Mouse (Mus musculus) heart, adult 11 months (tissue): ENCODE data around the gene Bin2.
"Not testable (repeated sequence)": the region's sequence is repeated elsewhere in the genome, so short reads cannot be mapped to it uniquely, and the experiment has no call there.

ENCODE experiments used
- DNase-seq: peaks from one replicate; pipeline ENCODE4 v3.0.0; 2022

The Bin2 gene

GRCm38 (mm10) chr15:100614218-100614995, 54.9 kb downstream of the Bin2 start:
- DNase-seq, result no peak

- DNase-seq, result peak; percentile 97
Observed at GRCm38 (mm10) chr15:100613584-100613983, 55.8 kb downstream of the Bin2 start.

GRCm38 (mm10) chr15:100612432-100612831, 56.9 kb downstream of the Bin2 start:
- DNase-seq, result no peak

GRCm38 (mm10) chr15:100611951-100612350, 57.4 kb downstream of the Bin2 start:
- no peak for DNase-seq

- DNase-seq, result not testable (repeated sequence)
Observed at GRCm38 (mm10) chr15:100606677-100607076, 62.7 kb downstream of the Bin2 start.

- DNase-seq, result no peak
Observed at GRCm38 (mm10) chr15:100601669-100602068, 67.7 kb downstream of the Bin2 start.

- no peak for DNase-seq
Observed at GRCm38 (mm10) chr15:100600696-100601272, 68.6 kb downstream of the Bin2 start.

- DNase-seq, result peak; percentile 98
Observed at GRCm38 (mm10) chr15:100600047-100600695, 69.2 kb downstream of the Bin2 start.

- peak; percentile 98 for DNase-seq
Observed at GRCm38 (mm10) chr15:100599276-100600046, 69.9 kb downstream of the Bin2 start, which contains the start of gene Pou6f1. Gene Pou6f1 (minus strand): TSS chr15:100599984.

GRCm38 (mm10) chr15:100598883-100599275, 70.5 kb downstream of the Bin2 start:
- DNase-seq, result peak; percentile 97

GRCm38 (mm10) chr15:100598287-100598882, 71.0 kb downstream of the Bin2 start:
- no peak for DNase-seq

GRCm38 (mm10) chr15:100592817-100593216, 76.5 kb downstream of the Bin2 start:
- DNase-seq, result no peak
